11 mouse cellular contexts compared by ENCODE assay signal in the genomic region with DNA sequence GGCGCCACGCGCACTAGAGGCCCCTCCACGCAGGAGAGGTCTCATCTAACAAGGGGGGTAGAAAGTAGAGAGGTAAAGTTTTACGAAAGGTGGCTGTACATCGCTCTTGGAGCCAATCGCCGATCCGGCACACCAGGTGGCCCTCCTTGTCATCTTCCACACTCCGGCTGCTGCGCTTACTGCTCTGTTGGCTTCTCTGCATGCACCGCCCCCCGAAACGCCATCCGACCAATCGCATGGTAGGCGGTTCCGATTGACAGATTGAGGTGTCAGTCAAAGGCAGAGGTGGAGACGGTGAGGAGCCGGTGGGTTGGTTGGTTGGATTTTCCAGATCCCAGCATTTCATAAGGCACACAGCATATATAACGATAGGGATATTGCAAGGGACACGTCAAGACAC. TPM values are rescaled to one million over a fixed set of nuclear protein-coding genes. Genes with fewer than 3 reads are reported as not detected.
A peak's percentile ranks its signal among the peaks of the same experiment; 100 is the strongest.
DNase-seq lines count a peak whose midpoint lies in the region; ATAC-seq and TF ChIP-seq lines count a peak whose summit lies in the region.
"Had no signal": no experiment of that assay in that cellular context is flagged by ENCODE, and none has a peak within 500 bp of the region (broad histone marks: within the 10 kb centered on the region; RNA-seq: fewer than 3 reads in every experiment).

No protein-coding gene starts in this region.

- intact Hi-C loops in gastrocnemius, adult 2 months (cut with DNase I): loop anchor here (5.0 kb wide), 1 partner anchor 216 kb away; no protein-coding TSS in a partner anchor
- intact Hi-C loops in gastrocnemius, postnatal 36 days (cut with DNase I): no loop called here

- ATAC-seq in midbrain, embryonic 13.5 days: no peak
- ATAC-seq in megakaryocyte progenitor cell, adult 5-6 weeks (replicated peaks; ENCODE audit: poor library complexity): no peak

- no peak for TF ChIP-seq POLR2A in testis, adult 2 months (IDR thresholded peaks at IDR 0.05; ENCODE audit: control insufficient read depth, low read depth, low read length)

- peaks cover 4% of the 10 kb centered on the region; the same call in 1 of the 2 replicates for H3K36me3 ChIP-seq in testis, adult 2 months (ENCODE audit: control insufficient read depth, insufficient read depth, low read length)
- H3K36me3 ChIP-seq in midbrain, embryonic 13.5 days: peaks cover 78% of the 10 kb centered on the region

- peak; percentile 42 for DNase-seq in gastrocnemius, adult 2 months
- no peak for DNase-seq in gastrocnemius, postnatal 36 days
- no peak for DNase-seq in testis, postnatal 10 days (ENCODE audit: low spot score)
- DNase-seq in layer of hippocampus, adult 9-11 months: peak; percentile 82
- no peak for DNase-seq in lung, postnatal 36 days
- DNase-seq: lung, postnatal 14 days had no signal

- H3K27ac ChIP-seq in gastrocnemius, adult 2 months: peak overlapping the region; percentile 97
- H3K27ac ChIP-seq in testis, adult 2 months (ENCODE audit: control insufficient read depth, insufficient read depth, low read depth, low read length): no peak overlapping the region
- H3K27ac ChIP-seq in midbrain, embryonic 13.5 days: no peak overlapping the region

- TF ChIP-seq CTCF in gastrocnemius, adult 2 months (IDR thresholded peaks at IDR 0.05): no peak
- TF ChIP-seq CTCF in testis, adult 2 months (IDR thresholded peaks at IDR 0.05; ENCODE audit: control insufficient read depth, insufficient read depth, insufficient replicate concordance, low read depth, low read length): no peak

- no peaks in the 10 kb centered on the region; the same call in none of the 2 replicates for H3K4me1 ChIP-seq in testis, adult 2 months (ENCODE audit: control insufficient read depth, insufficient read depth, low read length)
- H3K4me1 ChIP-seq in midbrain, embryonic 13.5 days (replicated peaks): peaks cover 21% of the 10 kb centered on the region

- no peak overlapping the region for H3K4me2 ChIP-seq in midbrain, embryonic 13.5 days (replicated peaks)
- H3K4me2 ChIP-seq: heart, embryonic 15.5 days had no signal

- peak overlapping the region; percentile 46 for H3K4me3 ChIP-seq in gastrocnemius, adult 2 months
- peak overlapping the region; percentile 89 for H3K4me3 ChIP-seq in testis, adult 2 months (ENCODE audit: control insufficient read depth, low read depth, low read length)
- no peak overlapping the region for H3K4me3 ChIP-seq in midbrain, embryonic 13.5 days (replicated peaks)
- H3K4me3 ChIP-seq: heart, embryonic 15.5 days; myocyte had no signal

- no peak overlapping the region for H3K9ac ChIP-seq in midbrain, embryonic 13.5 days (replicated peaks)
- H3K9ac ChIP-seq: heart, embryonic 15.5 days had no signal

- no peaks in the 10 kb centered on the region for H3K9me3 ChIP-seq in midbrain, embryonic 13.5 days
- H3K9me3 ChIP-seq: heart, embryonic 15.5 days had no signal

- H3K27me3 ChIP-seq in testis, adult 2 months (ENCODE audit: control insufficient read depth, insufficient read depth, low read length): no peaks in the 10 kb centered on the region
- H3K27me3 ChIP-seq in midbrain, embryonic 13.5 days: no peaks in the 10 kb centered on the region
- H3K27me3 ChIP-seq: heart, embryonic 15.5 days had no signal

- WGBS in midbrain, embryonic 13.5 days: 91% methylated on average over 22 of the region's 22 CpGs

RNA-seq across cellular contexts. Expression of a gene that starts 7.1 kb away (rescaled TPM):
- 10 to 100 TPM; 45.4 to 50.4 TPM for total RNA-seq in gastrocnemius, adult 2 months (2021)
- total RNA-seq in gastrocnemius, postnatal 36 days (2021): 10 to 100 TPM; 35.9 to 37.7 TPM
- polyA plus RNA-seq in testis, adult 2 months (2012; rRNA removed): 197 and 224 TPM in 2 replicates
- 80.0 and 84.9 TPM in 2 replicates for polyA plus RNA-seq in midbrain, embryonic 13.5 days (2015; fragmentation: Nextera tagmentation; extraction: Ambion mirVana)
- total RNA-seq in megakaryocyte progenitor cell, adult 5-6 weeks (2015): 32.6 and 43.0 TPM in 2 replicates
- total RNA-seq in megakaryocyte progenitor cell, adult 5-6 weeks (2017): 36.4 and 40.8 TPM in 2 replicates

RNA-seq across cellular contexts. Expression of a gene that starts 50.2 kb away (rescaled TPM):
- 1 to 10 TPM; 5.9 to 6.6 TPM for total RNA-seq in gastrocnemius, adult 2 months (2021)
- total RNA-seq in gastrocnemius, postnatal 36 days (2021): 1 to 10 TPM; 4.8 to 6.3 TPM
- 8.0 and 8.1 TPM in 2 replicates for polyA plus RNA-seq in testis, adult 2 months (2012; rRNA removed)
- polyA plus RNA-seq in midbrain, embryonic 13.5 days (2015; fragmentation: Nextera tagmentation; extraction: Ambion mirVana): 38.1 and 40.1 TPM in 2 replicates
- total RNA-seq in megakaryocyte progenitor cell, adult 5-6 weeks (2015): 6.4 and 8.2 TPM in 2 replicates
- 4.5 and 4.8 TPM in 2 replicates for total RNA-seq in megakaryocyte progenitor cell, adult 5-6 weeks (2017)

Comparison
In these comparisons a context has a peak if more than half of its experiments do, and no peak if none do; other contexts are left out.
1. DNase-seq: peak in gastrocnemius, adult 2 months (single experiment) and layer of hippocampus, adult 9-11 months (single experiment); none in gastrocnemius, postnatal 36 days (0 of 2), testis, postnatal 10 days (single experiment) and lung, postnatal 36 days (single experiment).